Mouse (Mus musculus) heart, embryonic 13.5 days (tissue): ENCODE measurements around the gene Wrap73. TPM values are rescaled to one million over a fixed set of nuclear protein-coding genes. Genes with fewer than 3 reads are reported as not detected.
A peak's percentile ranks its signal among the peaks of the same experiment; 100 is the strongest.

Experiments used
- ATAC-seq: fragments of 200-750 bp; cut with Nextera tagmentation; 2 replicates; pipeline ENCODE4 v1.8.0; 2017; ENCODE audit warnings: moderate TSS enrichment; ENCODE audit not compliant: insufficient number of reproducible peaks, low FRiP score, low TSS enrichment; ENCODE audit errors: extremely low read depth
- H3K27ac ChIP-seq: fragments of 300-500 bp; sonication (generic); replicated peaks from 2 replicates; pipeline ENCODE4 v1.5.1; 2015; ENCODE audit warnings: moderate library complexity, mild to moderate bottlenecking, inconsistent platforms
- H3K27me3 ChIP-seq: fragments of 300-500 bp; sonication (generic); replicated peaks from 2 replicates; pipeline ENCODE4 v1.6.1; 2015; ENCODE audit warnings: mild to moderate bottlenecking, inconsistent platforms
- H3K36me3 ChIP-seq: fragments of 300-500 bp; sonication (generic); 2 replicates; pipeline ENCODE4 v1.6.1; 2015; ENCODE audit warnings: mild to moderate bottlenecking, inconsistent platforms
- H3K4me1 ChIP-seq: fragments of 300-500 bp; sonication (generic); 2 replicates; pipeline ENCODE4 v1.6.1; 2015; ENCODE audit warnings: inconsistent platforms
- H3K4me2 ChIP-seq: fragments of 300-500 bp; sonication (generic); 2 replicates; pipeline ENCODE4 v1.6.1; 2015; ENCODE audit warnings: inconsistent platforms, mild to moderate bottlenecking, moderate library complexity
- H3K4me3 ChIP-seq: fragments of 300-500 bp; sonication (generic); 2 replicates; pipeline ENCODE4 v1.5.1; 2015; ENCODE audit warnings: moderate library complexity, mild to moderate bottlenecking, inconsistent platforms
- H3K9ac ChIP-seq: fragments of 300-500 bp; sonication (generic); 2 replicates; pipeline ENCODE4 v1.6.1; 2015; ENCODE audit warnings: inconsistent platforms, mild to moderate bottlenecking, moderate library complexity
- H3K9me3 ChIP-seq: fragments of 300-500 bp; sonication (generic); 2 replicates; pipeline ENCODE4 v1.6.1; 2016; ENCODE audit warnings: inconsistent platforms
- WGBS: fragments of 180-500 bp; shearing (Covaris S2); methylation state at CpG from one replicate; pipeline ENCODE4 v1.1.7; 2015; ENCODE audit warnings: mixed read lengths; 5-methylcytosine and 5-hydroxymethylcytosine counted together
- polyA plus RNA-seq: library from polyadenylated mRNA; unstranded; fragments of >200 nt; fragmentation: Nextera tagmentation; extraction: Ambion mirVana; gene quantifications from 2 replicates; pipeline ENCODE4 v1.2.1, GENCODE M21; 2015

Wrap73 gene
- polyA plus RNA-seq, 1 experiment from 2014 or later, result 22.6 TPM

GRCm38 (mm10) chr4:154188948-154189347 is 46.8 kb downstream of the Wrap73 start:
- no peak overlapping the region for H3K9ac ChIP-seq
- no peak overlapping the region for H3K4me2 ChIP-seq
- 51% methylated on average over 8 of the region's 8 CpGs for WGBS
- H3K4me3 ChIP-seq, result no peak overlapping the region
- H3K4me1 ChIP-seq, result peaks cover 23% of the 10 kb centered on the region
- no peaks in the 10 kb centered on the region for H3K27me3 ChIP-seq
- H3K27ac ChIP-seq, result peak overlapping the region; percentile 32; the same call in 1 of the 2 replicates
- ATAC-seq, result no peak
- H3K9me3 ChIP-seq, result no peaks in the 10 kb centered on the region; the same call in 1 of the 2 replicates
- H3K36me3 ChIP-seq, result no peaks in the 10 kb centered on the region

GRCm38 (mm10) chr4:154197961-154198360 is 55.8 kb downstream of the Wrap73 start:
- Histone ChIP-seq H3K9ac (no peak overlapping the region), H3K27me3 (0 out of 2 replicates have a peak, but pooled peaks cover 2% of the 10 kb centered on the region), H3K9me3 (no peaks in the 10 kb centered on the region; the same call in 1 of the 2 replicates), H3K4me3 (no peak overlapping the region), H3K36me3 (no peaks in the 10 kb centered on the region), H3K27ac (no peak overlapping the region), H3K4me1 (peaks cover 13% of the 10 kb centered on the region), H3K4me2 (no peak overlapping the region)
- ATAC-seq, result no peak
- WGBS, result 53% methylated on average over 6 of the region's 6 CpGs

- Histone ChIP-seq H3K36me3 (no peaks in the 10 kb centered on the region), H3K27me3 (0 out of 2 replicates have a peak, but pooled peaks cover 2% of the 10 kb centered on the region), H3K9ac (peak overlapping the region; percentile 48; the same call in 1 of the 2 replicates), H3K4me2 (no peak overlapping the region), H3K9me3 (no peaks in the 10 kb centered on the region; the same call in 1 of the 2 replicates), H3K4me3 (no peak overlapping the region), H3K4me1 (peaks cover 13% of the 10 kb centered on the region), H3K27ac (no peak overlapping the region)
- WGBS, result 55% methylated on average over 7 of the region's 7 CpGs
- no peak for ATAC-seq
These were observed 56.3 kb downstream of the Wrap73 start for GRCm38 (mm10) chr4:154198377-154198961.

GRCm38 (mm10) chr4:154201511-154201910 is 59.3 kb downstream of the Wrap73 start:
- no peak overlapping the region for H3K4me2 ChIP-seq
- no peak overlapping the region for H3K4me3 ChIP-seq
- H3K9ac ChIP-seq, result no peak overlapping the region
- WGBS, result 78% methylated on average over 5 of the region's 5 CpGs
- 0 out of 2 replicates have a peak, but pooled peaks cover 2% of the 10 kb centered on the region for H3K27me3 ChIP-seq
- no peaks in the 10 kb centered on the region for H3K9me3 ChIP-seq
- no peak overlapping the region for H3K27ac ChIP-seq
- peaks cover 33% of the 10 kb centered on the region for H3K4me1 ChIP-seq
- ATAC-seq, result no peak
- no peaks in the 10 kb centered on the region for H3K36me3 ChIP-seq

- Histone ChIP-seq H3K27me3 (0 out of 2 replicates have a peak, but pooled peaks cover 2% of the 10 kb centered on the region), H3K9me3 (no peaks in the 10 kb centered on the region), H3K9ac (peak overlapping the region; percentile 21; the same call in 1 of the 2 replicates), H3K4me1 (peaks cover 27% of the 10 kb centered on the region), H3K4me2 (no peak overlapping the region), H3K36me3 (no peaks in the 10 kb centered on the region), H3K27ac (no peak overlapping the region), H3K4me3 (no peak overlapping the region)
- WGBS, result 62% methylated on average over 7 of the region's 7 CpGs
- ATAC-seq, result no peak
These were observed 62.4 kb downstream of the Wrap73 start for GRCm38 (mm10) chr4:154204532-154204931.

- Histone ChIP-seq H3K36me3 (no peaks in the 10 kb centered on the region), H3K27me3 (0 out of 2 replicates have a peak, but pooled peaks cover 2% of the 10 kb centered on the region), H3K4me1 (peaks cover 36% of the 10 kb centered on the region), H3K9me3 (no peaks in the 10 kb centered on the region), H3K27ac (0 out of 2 replicates have a peak overlapping the region, but pooled peaks have one; percentile 39), H3K4me2 (no peak overlapping the region), H3K9ac (peak overlapping the region; percentile 21; the same call in 1 of the 2 replicates), H3K4me3 (no peak overlapping the region)
- ATAC-seq, result no peak
- 46% methylated on average over 5 of the region's 5 CpGs for WGBS
These were observed 63.2 kb downstream of the Wrap73 start for GRCm38 (mm10) chr4:154205392-154205791.

GRCm38 (mm10) chr4:154207261-154207660 is 65.1 kb downstream of the Wrap73 start:
- Histone ChIP-seq H3K4me1 (peaks cover 36% of the 10 kb centered on the region), H3K9me3 (no peaks in the 10 kb centered on the region), H3K4me2 (no peak overlapping the region), H3K9ac (no peak overlapping the region), H3K27me3 (0 out of 2 replicates have a peak, but pooled peaks cover 2% of the 10 kb centered on the region), H3K27ac (no peak overlapping the region), H3K4me3 (no peak overlapping the region), H3K36me3 (no peaks in the 10 kb centered on the region)
- WGBS, result 12% methylated on average over 5 of the region's 5 CpGs
- no peak for ATAC-seq

- Histone ChIP-seq H3K27ac (peak overlapping the region; percentile 53), H3K4me3 (no peak overlapping the region), H3K27me3 (0 out of 2 replicates have a peak, but pooled peaks cover 3% of the 10 kb centered on the region), H3K4me1 (peaks cover 53% of the 10 kb centered on the region), H3K9ac (no peak overlapping the region), H3K4me2 (no peak overlapping the region), H3K9me3 (no peaks in the 10 kb centered on the region), H3K36me3 (no peaks in the 10 kb centered on the region)
- ATAC-seq, result no peak
- 56% methylated on average over 6 of the region's 6 CpGs for WGBS
These were observed 66.9 kb downstream of the Wrap73 start for GRCm38 (mm10) chr4:154209054-154209453.

GRCm38 (mm10) chr4:154209825-154210224 is 67.7 kb downstream of the Wrap73 start:
- 0 out of 2 replicates have a peak, but pooled peaks cover 3% of the 10 kb centered on the region for H3K27me3 ChIP-seq
- peak overlapping the region; percentile 61 for H3K27ac ChIP-seq
- H3K4me2 ChIP-seq, result no peak overlapping the region
- no peak overlapping the region for H3K9ac ChIP-seq
- H3K9me3 ChIP-seq, result no peaks in the 10 kb centered on the region
- no peak overlapping the region for H3K4me3 ChIP-seq
- no peak for ATAC-seq
- no peaks in the 10 kb centered on the region for H3K36me3 ChIP-seq
- H3K4me1 ChIP-seq, result peaks cover 54% of the 10 kb centered on the region
- 21% methylated on average over 3 of the region's 3 CpGs for WGBS

- ATAC-seq, result no peak
- Histone ChIP-seq H3K27ac (no peak overlapping the region), H3K4me3 (no peak overlapping the region), H3K9me3 (no peaks in the 10 kb centered on the region), H3K9ac (no peak overlapping the region), H3K4me2 (no peak overlapping the region), H3K36me3 (no peaks in the 10 kb centered on the region), H3K4me1 (peaks cover 39% of the 10 kb centered on the region), H3K27me3 (0 out of 2 replicates have a peak, but pooled peaks cover 3% of the 10 kb centered on the region)
- 84% methylated on average over 13 of the region's 13 CpGs for WGBS
These were observed 69.3 kb downstream of the Wrap73 start for GRCm38 (mm10) chr4:154211459-154211858.

- Histone ChIP-seq H3K9ac (no peak overlapping the region), H3K4me2 (no peak overlapping the region), H3K27me3 (0 out of 2 replicates have a peak, but pooled peaks cover 3% of the 10 kb centered on the region), H3K27ac (peak overlapping the region; percentile 75), H3K36me3 (no peaks in the 10 kb centered on the region), H3K4me1 (peaks cover 48% of the 10 kb centered on the region), H3K9me3 (no peaks in the 10 kb centered on the region), H3K4me3 (no peak overlapping the region)
- 28% methylated on average over 7 of the region's 7 CpGs for WGBS
- peak; percentile 58; the same call in 1 of the 2 replicates for ATAC-seq
These were observed 71.4 kb downstream of the Wrap73 start for GRCm38 (mm10) chr4:154213586-154213985.
